Mouse (Mus musculus): ENCODE measurements at regions not wholly inside any gene's neighbourhood (a gene's known extent, or its start where the extent isn't known, plus 50 kb on each side); places are given as distances from the start of the nearest gene placed in this dataset.

DNA sequence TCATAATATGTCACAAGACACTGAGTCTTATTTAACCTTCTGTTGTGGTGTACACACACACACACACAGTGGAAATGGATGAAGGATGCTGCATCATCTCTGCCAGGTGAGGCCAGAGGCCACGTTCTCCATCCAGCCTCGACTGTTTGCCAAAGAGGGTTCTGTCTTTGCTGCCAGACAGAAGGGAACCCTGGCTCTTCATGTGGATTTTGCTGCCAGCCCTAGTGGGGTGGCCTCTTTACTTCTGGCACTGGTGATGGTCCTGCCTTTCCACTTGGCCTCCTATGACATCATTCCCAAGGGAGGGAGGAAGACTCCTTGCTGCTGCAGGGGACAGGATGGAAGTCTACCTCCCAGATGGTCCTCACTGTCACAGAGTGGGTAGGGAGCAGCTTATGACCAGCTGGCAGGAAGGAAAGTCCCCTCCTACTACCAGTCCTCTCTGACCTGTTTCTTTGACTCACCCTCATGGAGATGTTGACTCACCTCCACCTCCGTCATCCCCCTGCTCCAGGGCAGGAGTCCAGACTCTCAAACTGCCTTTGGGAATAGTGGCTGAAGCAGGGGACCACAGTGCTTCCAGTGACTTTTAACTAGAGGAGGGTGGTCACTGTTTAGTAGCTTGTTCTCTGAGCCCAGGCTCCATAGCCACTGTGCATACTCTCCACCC is 122.4 kb upstream of the Mpp6 start:
- CTCF ChIA-PET, result no interaction called here
- POLR2A ChIA-PET, result interaction anchor here in 1 of 4 experiments (0.5 kb wide), 1 partner anchor 1191 kb away, joined by 3 read pairs; no protein-coding TSS in a partner anchor

- POLR2A ChIA-PET, result no interaction called here
- CTCF ChIA-PET, result no interaction called here
Observed at GRCm38 (mm10) chr6:49989585-49990521, 120.2 kb upstream of the Mpp6 start.

- ChIA-PET POLR2A (no interaction called here), CTCF (no interaction called here)
Observed at GRCm38 (mm10) chr6:49990522-49990858, 119.6 kb upstream of the Mpp6 start.

GRCm38 (mm10) chr6:49999365-49999764 is 110.7 kb upstream of the Mpp6 start:
- POLR2A ChIA-PET, result interaction anchor here in 1 of 4 experiments (0.6 kb wide), 1 partner anchor 735 kb away, joined by 3 read pairs; the partner anchor contains the start of gene Tra2a

DNA sequence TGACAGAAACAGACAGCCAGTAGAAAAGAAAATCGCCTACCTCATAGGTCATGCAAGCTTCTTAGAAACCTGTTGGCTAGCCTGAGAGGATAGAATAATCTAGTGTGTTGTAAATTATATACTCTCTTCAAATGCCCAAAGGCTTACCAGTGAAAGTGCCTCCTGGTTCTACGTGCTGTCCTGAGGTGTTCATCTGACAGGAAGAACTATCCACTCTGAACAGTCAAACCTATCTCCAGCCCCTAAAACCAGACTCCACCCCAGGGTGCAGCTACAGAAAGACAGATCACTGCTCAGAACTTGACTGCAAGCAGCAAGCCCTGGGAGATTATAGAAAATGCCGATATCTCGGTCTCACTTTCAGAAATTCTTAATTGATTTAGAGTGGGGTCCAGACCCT is 102.0 kb upstream of the Mpp6 start:
- POLR2A ChIA-PET, result no interaction called here

More at GRCm38 (mm10) chr6:49999365-49999764, 110.7 kb upstream of the Mpp6 start:
- CTCF ChIA-PET, result no interaction called here

GRCm38 (mm10) chr6:50008869-50009268 is 101.2 kb upstream of the Mpp6 start:
- POLR2A ChIA-PET, result no interaction called here

More for the DNA sequence above, 102.0 kb upstream of the Mpp6 start:
- CTCF ChIA-PET, result no interaction called here

DNA sequence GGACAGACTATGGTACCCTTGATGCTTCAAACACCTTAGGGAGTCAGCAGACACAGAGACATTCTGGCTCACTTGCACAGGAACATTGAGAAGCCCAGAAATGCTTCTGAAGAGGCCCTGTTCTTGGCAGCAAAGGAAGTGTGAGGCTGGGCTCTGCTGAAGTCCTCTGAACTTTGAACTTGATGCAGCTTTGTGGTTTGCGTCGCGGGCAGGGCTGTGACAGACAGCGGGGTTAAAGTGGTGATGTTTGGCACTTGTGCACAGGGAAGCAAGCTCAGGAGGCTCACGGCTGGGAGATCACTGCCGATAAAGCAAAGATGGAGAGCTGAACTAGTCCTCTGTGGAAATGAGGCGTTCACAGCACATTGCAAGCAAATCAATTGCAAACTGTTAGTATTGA is 100.7 kb upstream of the Mpp6 start:
- POLR2A ChIA-PET, result no interaction called here
- CTCF ChIA-PET, result no interaction called here

More at GRCm38 (mm10) chr6:50008869-50009268, 101.2 kb upstream of the Mpp6 start:
- CTCF ChIA-PET, result no interaction called here

- ChIA-PET POLR2A (no interaction called here), CTCF (interaction anchor here in 1 of 4 experiments (1.0 kb wide), 1 partner anchor 476 kb away, joined by 3 read pairs; no protein-coding TSS in a partner anchor)
Observed at GRCm38 (mm10) chr6:50009856-50010255, 100.2 kb upstream of the Mpp6 start.

DNA sequence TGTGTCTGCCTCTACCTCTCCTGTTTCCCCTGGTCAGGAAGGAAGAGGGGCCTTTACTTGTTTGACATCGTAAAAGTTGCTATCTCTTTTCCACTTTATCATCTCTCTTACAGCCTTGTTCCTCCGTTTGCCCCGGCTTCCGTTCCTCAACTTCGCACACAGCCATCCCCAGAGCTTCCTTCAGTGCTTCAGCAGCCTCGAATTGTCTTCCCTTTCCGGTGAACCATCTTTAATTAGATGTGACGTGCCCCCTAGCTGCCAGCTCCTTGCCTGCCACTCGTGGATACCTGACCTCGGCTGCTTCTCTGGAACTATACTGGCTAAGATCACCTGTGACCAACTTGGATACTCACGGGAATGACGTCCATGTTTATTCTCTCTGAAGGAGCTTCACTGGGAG is 99.0 kb upstream of the Mpp6 start:
- POLR2A ChIA-PET, result no interaction called here
- CTCF ChIA-PET, result interaction anchor here in 3 of 4 experiments (0.5 to 1.0 kb wide), 3 partner anchors 34 to 742 kb away, joined by 3 read pairs; no protein-coding TSS in a partner anchor

DNA sequence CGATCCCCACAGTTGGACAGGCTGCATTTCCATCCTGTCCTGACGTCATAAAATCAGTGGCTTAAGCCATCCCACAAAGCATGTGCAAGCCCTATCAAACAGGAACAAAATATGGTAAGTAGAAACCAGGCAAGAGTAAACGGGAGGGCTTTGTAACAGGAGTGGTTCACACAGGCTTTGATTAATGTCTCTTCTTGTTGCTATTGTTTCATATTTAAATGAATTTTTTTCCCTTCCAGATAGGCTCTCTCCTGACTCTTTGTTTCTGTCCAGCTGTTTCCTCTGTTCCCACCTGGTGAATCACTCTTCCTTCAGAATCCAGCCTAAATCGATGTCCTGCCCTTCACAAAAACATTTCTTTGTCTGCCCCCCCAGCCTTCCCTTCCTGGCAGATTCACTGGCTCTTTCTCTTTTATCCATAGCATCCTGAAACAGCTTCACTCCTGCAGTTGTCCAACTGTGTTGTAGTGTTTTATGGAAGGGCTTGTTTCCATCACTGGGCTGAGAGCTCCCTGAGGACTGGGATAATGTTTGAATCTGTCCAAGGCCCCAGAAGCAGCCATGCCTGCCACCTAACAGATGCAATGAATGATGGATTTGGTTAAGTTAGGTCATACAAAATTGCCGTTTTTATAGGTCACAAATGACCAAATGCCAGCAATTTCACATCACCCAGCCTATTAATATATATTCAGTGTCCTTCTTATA is 98.1 kb upstream of the Mpp6 start:
- POLR2A ChIA-PET, result no interaction called here
- CTCF ChIA-PET, result no interaction called here

GRCm38 (mm10) chr6:50013067-50013466 is 97.0 kb upstream of the Mpp6 start:
- POLR2A ChIA-PET, result no interaction called here

GRCm38 (mm10) chr6:50013842-50014241 is 96.2 kb upstream of the Mpp6 start:
- CTCF ChIA-PET, result no interaction called here
- POLR2A ChIA-PET, result interaction anchor here in 1 of 4 experiments (0.6 kb wide), 1 partner anchor 1083 kb away, joined by 3 read pairs; no protein-coding TSS in a partner anchor

More at GRCm38 (mm10) chr6:50013067-50013466, 97.0 kb upstream of the Mpp6 start:
- CTCF ChIA-PET, result interaction anchor here in 1 of 4 experiments (0.5 kb wide), 1 partner anchor 42 kb away, joined by 4 read pairs; no protein-coding TSS in a partner anchor

DNA sequence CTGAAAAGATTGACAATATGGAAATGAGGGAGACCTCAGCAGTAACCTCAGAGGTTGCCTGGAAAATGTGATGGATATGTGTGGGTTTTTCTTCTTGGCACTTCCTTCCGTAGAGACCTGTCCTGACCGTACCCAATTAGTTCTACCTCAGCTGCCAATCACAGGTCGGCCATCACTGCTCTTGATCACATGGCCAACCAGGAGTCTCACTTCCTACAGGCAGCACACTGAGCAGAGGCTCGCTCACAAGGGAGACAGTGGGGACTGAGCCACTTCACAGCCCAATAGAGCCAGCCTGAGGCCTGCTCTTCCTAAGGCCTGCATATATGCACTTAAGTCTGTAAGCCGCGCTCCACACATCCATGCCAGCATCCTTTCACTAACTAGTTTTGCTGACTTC is 82.1 kb upstream of the Mpp6 start:
- CTCF ChIA-PET, result no interaction called here
- POLR2A ChIA-PET, result no interaction called here

DNA sequence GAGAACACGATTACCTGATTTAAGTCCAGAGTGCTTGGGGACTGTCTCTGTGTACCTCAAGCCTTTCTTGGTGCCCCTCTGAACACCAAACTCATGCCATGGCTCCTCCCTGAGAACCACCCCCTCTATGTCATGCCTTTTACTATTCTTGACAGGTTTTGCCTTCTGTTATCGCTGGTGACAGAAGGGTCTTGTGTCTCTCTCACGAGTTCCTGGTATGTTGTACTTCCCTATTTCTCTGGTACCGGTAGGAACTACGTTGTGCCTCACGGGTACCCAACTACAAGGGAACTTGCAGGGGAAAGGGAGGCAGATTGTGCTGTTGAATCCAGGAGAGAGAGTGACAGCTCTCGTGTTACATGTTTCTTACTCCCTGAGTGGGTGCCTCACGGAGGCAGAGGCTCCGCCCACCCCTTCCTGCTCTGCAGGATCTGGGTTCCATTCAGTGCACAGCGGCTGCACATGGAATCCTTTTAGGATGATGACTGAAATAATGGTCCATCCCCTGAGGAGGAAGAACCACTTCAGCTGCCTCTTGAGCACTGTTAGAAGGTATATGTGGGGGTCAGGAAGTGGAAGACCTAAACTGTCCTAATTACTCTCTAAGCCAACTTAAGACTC is 80.0 kb upstream of the Mpp6 start:
- ChIA-PET CTCF (no interaction called here), POLR2A (no interaction called here)

DNA sequence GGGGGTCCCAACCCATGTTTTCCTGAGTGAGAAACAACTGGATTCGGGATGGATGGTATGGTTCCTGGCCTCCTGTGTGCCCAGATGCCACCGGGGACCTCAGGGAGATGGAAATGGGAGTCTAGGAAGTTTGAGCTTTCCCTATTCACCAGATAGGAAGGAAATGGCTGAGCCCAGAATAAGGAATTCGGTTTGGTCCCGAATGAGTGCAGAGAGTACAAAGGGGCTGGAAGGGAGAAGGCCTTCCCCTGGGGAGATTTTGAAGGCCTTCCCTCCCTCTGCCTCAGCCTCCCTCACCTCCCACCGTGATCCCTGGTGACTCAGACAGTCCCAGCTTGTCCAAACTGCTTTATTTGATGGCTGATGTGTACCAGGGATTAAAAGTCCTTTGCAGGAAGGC is 78.7 kb upstream of the Mpp6 start:
- ChIA-PET CTCF (no interaction called here), POLR2A (interaction anchor here in 1 of 4 experiments (0.8 kb wide), 1 partner anchor 80 kb away, joined by 3 read pairs; no protein-coding TSS in a partner anchor)

- ChIA-PET CTCF (no interaction called here), POLR2A (interaction anchor here in 1 of 4 experiments (0.8 kb wide), 1 partner anchor 73 kb away, joined by 3 read pairs; no protein-coding TSS in a partner anchor)
Observed at GRCm38 (mm10) chr6:50032894-50033595, 77.0 kb upstream of the Mpp6 start.

DNA sequence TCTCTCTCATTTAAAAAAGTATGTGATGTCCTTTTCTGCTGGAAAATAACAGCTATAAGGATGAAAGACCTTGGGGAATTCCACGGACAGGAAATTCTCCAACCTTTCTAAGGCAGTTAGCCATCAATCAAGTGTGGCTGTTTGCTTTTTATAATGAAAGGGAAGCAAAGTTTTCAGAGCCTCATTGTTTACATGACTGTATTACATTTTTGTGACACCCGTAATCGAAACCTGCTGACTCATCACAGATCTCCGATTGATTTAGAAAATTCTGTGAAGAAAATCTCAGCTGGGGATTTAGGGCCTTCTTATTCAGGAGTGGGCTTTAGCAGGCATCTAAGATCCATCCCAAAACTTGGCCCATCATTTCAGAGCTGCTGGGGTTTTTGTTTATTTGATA is 72.4 kb upstream of the Mpp6 start:
- ChIA-PET POLR2A (interaction anchor here in 1 of 4 experiments (0.6 kb wide), 1 partner anchor 81 kb away, joined by 3 read pairs; no protein-coding TSS in a partner anchor), CTCF (interaction anchor here in 1 of 4 experiments (0.6 to 0.7 kb wide), 2 partner anchors 72 to 183 kb away, joined by 3 to 4 read pairs; no protein-coding TSS in a partner anchor)

- POLR2A ChIA-PET, result no interaction called here
- CTCF ChIA-PET, result interaction anchor here in 1 of 4 experiments (0.6 kb wide), 1 partner anchor 644 kb away, joined by 3 read pairs; no protein-coding TSS in a partner anchor
Observed at GRCm38 (mm10) chr6:50038369-50038768, 71.7 kb upstream of the Mpp6 start.

DNA sequence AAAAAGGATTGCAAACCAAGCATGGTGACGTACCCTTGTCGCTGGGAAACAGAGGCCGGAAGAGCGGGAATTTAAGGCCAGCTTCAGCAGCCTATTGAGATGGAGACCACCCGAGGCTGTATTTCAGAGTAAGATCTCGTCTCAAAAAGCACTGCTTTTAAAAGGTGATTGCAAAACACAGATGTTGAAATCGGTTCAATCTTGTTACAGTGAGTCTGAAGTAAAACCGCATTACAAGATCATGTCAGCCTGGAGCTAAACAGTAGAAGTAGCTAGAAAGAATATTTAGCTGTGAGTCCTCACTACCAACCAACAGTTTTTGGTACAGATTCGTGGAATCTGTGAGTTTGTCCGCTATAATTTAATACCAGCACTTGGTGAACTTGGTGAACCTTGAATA is 69.0 kb upstream of the Mpp6 start:
- CTCF ChIA-PET, result no interaction called here
- POLR2A ChIA-PET, result no interaction called here

Measured in embryonic stem cell, embryonic (primary cell).